Mouse (Mus musculus): ENCODE measurements around the gene Pla1a. TPM values are rescaled to one million over a fixed set of nuclear protein-coding genes. Genes with fewer than 3 reads are reported as not detected.

Pla1a gene
- polyA plus RNA-seq, 1 experiment from 2014 or later, result 3.9 TPM

- ATAC-seq (replicated peaks; ENCODE audit: low FRiP score), result no peak
- H3K27ac ChIP-seq, result no peak overlapping the region
- WGBS, result 97% methylated on average over 7 of the region's 7 CpGs
- no peaks in the 10 kb centered on the region for H3K4me1 ChIP-seq
- H3K9me3 ChIP-seq (replicated peaks), result no peaks in the 10 kb centered on the region
- H3K9ac ChIP-seq, result no peak overlapping the region
- H3K4me2 ChIP-seq, result no peak overlapping the region
- H3K27me3 ChIP-seq, result no peaks in the 10 kb centered on the region
- no peak overlapping the region for H3K4me3 ChIP-seq (replicated peaks)
- H3K36me3 ChIP-seq, result peaks cover 58% of the 10 kb centered on the region
Observed at GRCm38 (mm10) chr16:38443721-38444464, 10.9 kb upstream of the Pla1a start.

- H3K36me3 ChIP-seq, result peaks cover 42% of the 10 kb centered on the region
- no peak overlapping the region for H3K4me2 ChIP-seq
- H3K9me3 ChIP-seq (replicated peaks), result no peaks in the 10 kb centered on the region
- H3K9ac ChIP-seq, result no peak overlapping the region
- H3K4me1 ChIP-seq, result no peaks in the 10 kb centered on the region
- WGBS, result 81% methylated on average over 8 of the region's 8 CpGs
- H3K4me3 ChIP-seq (replicated peaks), result no peak overlapping the region
- no peak for ATAC-seq (replicated peaks; ENCODE audit: low FRiP score)
- H3K27me3 ChIP-seq, result no peaks in the 10 kb centered on the region
- no peak overlapping the region for H3K27ac ChIP-seq
Observed at GRCm38 (mm10) chr16:38442216-38442615, 9.3 kb upstream of the Pla1a start.

- H3K27ac ChIP-seq, result no peak overlapping the region
- H3K9me3 ChIP-seq (replicated peaks), result no peaks in the 10 kb centered on the region
- no peak overlapping the region for H3K9ac ChIP-seq
- H3K4me2 ChIP-seq, result no peak overlapping the region
- H3K4me3 ChIP-seq (replicated peaks), result no peak overlapping the region
- H3K36me3 ChIP-seq, result peaks cover 36% of the 10 kb centered on the region
- no peaks in the 10 kb centered on the region for H3K4me1 ChIP-seq
- WGBS, result 87% methylated on average over 5 of the region's 5 CpGs
- H3K27me3 ChIP-seq, result no peaks in the 10 kb centered on the region
- no peak for ATAC-seq (replicated peaks; ENCODE audit: low FRiP score)
Observed at GRCm38 (mm10) chr16:38441611-38442010, 8.7 kb upstream of the Pla1a start.

GRCm38 (mm10) chr16:38440403-38440802, 7.5 kb upstream of the Pla1a start:
- H3K27me3 ChIP-seq, result no peaks in the 10 kb centered on the region
- H3K4me1 ChIP-seq, result no peaks in the 10 kb centered on the region
- WGBS, result 77% methylated on average over 6 of the region's 6 CpGs
- no peaks in the 10 kb centered on the region for H3K9me3 ChIP-seq (replicated peaks)
- H3K4me2 ChIP-seq, result no peak overlapping the region
- no peak for ATAC-seq (replicated peaks; ENCODE audit: low FRiP score)
- no peak overlapping the region for H3K27ac ChIP-seq
- H3K9ac ChIP-seq, result no peak overlapping the region
- no peak overlapping the region for H3K4me3 ChIP-seq (replicated peaks)
- peaks cover 24% of the 10 kb centered on the region for H3K36me3 ChIP-seq

GRCm38 (mm10) chr16:38439190-38439589, 6.2 kb upstream of the Pla1a start:
- Histone ChIP-seq H3K36me3 (peaks cover 11% of the 10 kb centered on the region), H3K9me3 (replicated peaks) (no peaks in the 10 kb centered on the region), H3K27ac (no peak overlapping the region), H3K4me1 (no peaks in the 10 kb centered on the region), H3K4me2 (no peak overlapping the region), H3K9ac (no peak overlapping the region), H3K27me3 (no peaks in the 10 kb centered on the region), H3K4me3 (replicated peaks) (no peak overlapping the region)
- ATAC-seq (replicated peaks; ENCODE audit: low FRiP score), result no peak
- 88% methylated on average over 1 of the region's 1 CpGs for WGBS

GRCm38 (mm10) chr16:38434295-38434795, 1.4 kb upstream of the Pla1a start:
- no peaks in the 10 kb centered on the region for H3K36me3 ChIP-seq
- H3K4me3 ChIP-seq (replicated peaks), result no peak overlapping the region
- no peak overlapping the region for H3K9ac ChIP-seq
- 92% methylated on average over 4 of the region's 4 CpGs for WGBS
- no peak overlapping the region for H3K27ac ChIP-seq
- H3K4me2 ChIP-seq, result no peak overlapping the region
- no peaks in the 10 kb centered on the region for H3K27me3 ChIP-seq
- no peaks in the 10 kb centered on the region for H3K9me3 ChIP-seq (replicated peaks)
- no peak for ATAC-seq (replicated peaks; ENCODE audit: low FRiP score)
- 0 out of 2 replicates have a peak, but pooled peaks cover 7% of the 10 kb centered on the region for H3K4me1 ChIP-seq

- no peak for ATAC-seq (replicated peaks; ENCODE audit: low FRiP score)
- no peak overlapping the region for H3K9ac ChIP-seq
- H3K36me3 ChIP-seq, result no peaks in the 10 kb centered on the region
- 0 out of 2 replicates have a peak, but pooled peaks cover 7% of the 10 kb centered on the region for H3K4me1 ChIP-seq
- H3K27ac ChIP-seq, result no peak overlapping the region
- H3K27me3 ChIP-seq, result no peaks in the 10 kb centered on the region
- WGBS, result 85% methylated on average over 8 of the region's 8 CpGs
- H3K4me2 ChIP-seq, result no peak overlapping the region
- H3K4me3 ChIP-seq (replicated peaks), result no peak overlapping the region
- H3K9me3 ChIP-seq (replicated peaks), result no peaks in the 10 kb centered on the region
Observed at GRCm38 (mm10) chr16:38433514-38433913, 569 bp upstream of the Pla1a start.

- no peak for ATAC-seq (replicated peaks; ENCODE audit: low FRiP score)
- H3K4me3 ChIP-seq (replicated peaks), result no peak overlapping the region
- 0 out of 2 replicates have a peak overlapping the region, but pooled peaks have one; percentile 3 for H3K4me2 ChIP-seq
- 0 out of 2 replicates have a peak, but pooled peaks cover 7% of the 10 kb centered on the region for H3K4me1 ChIP-seq
- no peaks in the 10 kb centered on the region for H3K36me3 ChIP-seq
- H3K27ac ChIP-seq, result no peak overlapping the region
- H3K9ac ChIP-seq, result no peak overlapping the region
- 57% methylated on average over 13 of the region's 13 CpGs for WGBS
- no peaks in the 10 kb centered on the region for H3K9me3 ChIP-seq (replicated peaks)
- H3K27me3 ChIP-seq, result no peaks in the 10 kb centered on the region
Observed at GRCm38 (mm10) chr16:38431446-38432185, 1.3 kb downstream of the Pla1a start.

GRCm38 (mm10) chr16:38425799-38426198, 7.1 kb downstream of the Pla1a start:
- Histone ChIP-seq H3K4me3 (replicated peaks) (no peak overlapping the region), H3K9ac (no peak overlapping the region), H3K4me1 (peaks cover 4% of the 10 kb centered on the region; the same call in 1 of the 2 replicates), H3K27ac (no peak overlapping the region), H3K36me3 (no peaks in the 10 kb centered on the region), H3K4me2 (no peak overlapping the region), H3K9me3 (replicated peaks) (no peaks in the 10 kb centered on the region), H3K27me3 (no peaks in the 10 kb centered on the region)
- WGBS, result 76% methylated on average over 1 of the region's 1 CpGs
- ATAC-seq (replicated peaks; ENCODE audit: low FRiP score), result no peak

GRCm38 (mm10) chr16:38425374-38425773, 7.6 kb downstream of the Pla1a start:
- Histone ChIP-seq H3K4me3 (replicated peaks) (no peak overlapping the region), H3K9ac (no peak overlapping the region), H3K27me3 (no peaks in the 10 kb centered on the region), H3K4me1 (peaks cover 4% of the 10 kb centered on the region; the same call in 1 of the 2 replicates), H3K4me2 (no peak overlapping the region), H3K27ac (no peak overlapping the region), H3K9me3 (replicated peaks) (no peaks in the 10 kb centered on the region), H3K36me3 (no peaks in the 10 kb centered on the region)
- 68% methylated on average over 2 of the region's 2 CpGs for WGBS
- no peak for ATAC-seq (replicated peaks; ENCODE audit: low FRiP score)

- 83% methylated on average over 7 of the region's 7 CpGs for WGBS
- Histone ChIP-seq H3K9ac (no peak overlapping the region), H3K9me3 (replicated peaks) (no peaks in the 10 kb centered on the region), H3K27ac (no peak overlapping the region), H3K4me3 (replicated peaks) (no peak overlapping the region), H3K36me3 (no peaks in the 10 kb centered on the region), H3K4me2 (no peak overlapping the region), H3K4me1 (no peaks in the 10 kb centered on the region), H3K27me3 (no peaks in the 10 kb centered on the region)
- no peak for ATAC-seq (replicated peaks; ENCODE audit: low FRiP score)
Observed at GRCm38 (mm10) chr16:38414953-38415352, 18.0 kb downstream of the Pla1a start.

GRCm38 (mm10) chr16:38408416-38408815, 24.5 kb downstream of the Pla1a start:
- no peak overlapping the region for H3K9ac ChIP-seq
- no peaks in the 10 kb centered on the region for H3K36me3 ChIP-seq
- no peak for ATAC-seq (replicated peaks; ENCODE audit: low FRiP score)
- 96% methylated on average over 8 of the region's 8 CpGs for WGBS
- H3K4me3 ChIP-seq (replicated peaks), result no peak overlapping the region
- H3K9me3 ChIP-seq (replicated peaks), result no peaks in the 10 kb centered on the region
- no peaks in the 10 kb centered on the region for H3K4me1 ChIP-seq
- H3K27me3 ChIP-seq, result no peaks in the 10 kb centered on the region
- H3K4me2 ChIP-seq, result no peak overlapping the region
- no peak overlapping the region for H3K27ac ChIP-seq

All from kidney, embryonic 15.5 days (tissue).